Mouse (Mus musculus) spleen, adult 2 months (tissue): ENCODE results near the gene Mrps31. TPM values are rescaled to one million over a fixed set of nuclear protein-coding genes. Genes with fewer than 3 reads are reported as not detected.

Experiments used
- DNase-seq, 2 experiments: peaks; one replicate each; pipeline versions ENCODE4 v3.0.0 to v3.0.0-alpha.2; 2012 to 2021; ENCODE audit warnings: low spot score in 2 of 2, low read depth in 1 of 2
- H3K27ac ChIP-seq: fragments of 200-500 bp; 2 replicates; pipeline ENCODE4 v1.5.1; 2012; ENCODE audit warnings: low read length, inconsistent platforms; ENCODE audit not compliant: insufficient read depth
- H3K27me3 ChIP-seq: fragments of 200-500 bp; 2 replicates; pipeline ENCODE4 v1.6.1; 2012; ENCODE audit warnings: mild to moderate bottlenecking, moderate library complexity, low read length, inconsistent platforms; ENCODE audit not compliant: control insufficient read depth, insufficient read depth
- H3K36me3 ChIP-seq: fragments of 200-500 bp; 2 replicates; pipeline ENCODE4 v1.6.1; 2012; ENCODE audit warnings: mild to moderate bottlenecking, low read length, inconsistent platforms; ENCODE audit not compliant: control insufficient read depth, insufficient read depth
- H3K4me1 ChIP-seq: fragments of 200-500 bp; 2 replicates; pipeline ENCODE4 v1.6.1; 2011; ENCODE audit warnings: inconsistent platforms; ENCODE audit not compliant: control insufficient read depth, insufficient read depth, insufficient read length
- H3K4me3 ChIP-seq: fragments of 200-500 bp; 2 replicates; pipeline ENCODE4 v1.5.1; 2011; ENCODE audit warnings: mild to moderate bottlenecking, inconsistent platforms; ENCODE audit not compliant: insufficient read depth, insufficient read length; ENCODE audit errors: extremely low read depth
- CTCF ChIP-seq: fragments of 200-500 bp; IDR thresholded peaks from 2 replicates; pipeline ENCODE4 v1.5.1; 2011; ENCODE audit warnings: mild to moderate bottlenecking, inconsistent platforms; ENCODE audit not compliant: insufficient read depth, insufficient read length, insufficient replicate concordance; ENCODE audit errors: extremely low read depth
- POLR2A ChIP-seq: fragments of 200-500 bp; IDR thresholded peaks from 2 replicates; pipeline ENCODE4 v1.6.1; 2011; ENCODE audit warnings: low read depth, low read length, inconsistent platforms
- WGBS: fragments of 180-500 bp; shearing (Covaris S2); methylation state at CpG from one replicate; pipeline ENCODE4 v1.1.7; 2018; 5-methylcytosine and 5-hydroxymethylcytosine counted together
- polyA plus RNA-seq: library from polyadenylated mRNA; depleted of rRNA; stranded (reverse); fragments of >200 nt; gene quantifications from 2 replicates; pipeline ENCODE4 v1.2.3, GENCODE M21; 2012; rRNA removed

The Mrps31 gene
- 1.4 and 1.6 TPM in 2 replicates for polyA plus RNA-seq

GRCm38 (mm10) chr8:22411282-22411702 lies at the start of gene Mrps31:
Mrps31 (plus strand) TSS chr8:22411361.
- peak; percentile 60 to 79 for DNase-seq
- Histone ChIP-seq H3K4me1 (peaks cover 3% of the 10 kb centered on the region; the same call in 1 of the 2 replicates), H3K36me3 (0 out of 2 replicates have a peak, but pooled peaks cover 2% of the 10 kb centered on the region), H3K27ac (peak within 1 kb of the TSS; percentile 53), H3K4me3 (peak within 1 kb of the TSS; percentile 78), H3K27me3 (no peaks in the 10 kb centered on the region)
- under 1% methylated on average over 25 of the region's 25 CpGs for WGBS
- TF ChIP-seq POLR2A (peak; percentile 26; the same call in 1 of the 2 replicates), CTCF (no peak)

- H3K27me3 ChIP-seq, result 0 out of 2 replicates have a peak, but pooled peaks cover 2% of the 10 kb centered on the region
- no peak overlapping the region for H3K27ac ChIP-seq
- H3K4me1 ChIP-seq, result no peaks in the 10 kb centered on the region
- WGBS, result 95% methylated on average over 5 of the region's 5 CpGs
- TF ChIP-seq POLR2A (no peak), CTCF (no peak)
- H3K4me3 ChIP-seq, result no peak overlapping the region
- DNase-seq, result no peak
- peaks cover 2% of the 10 kb centered on the region for H3K36me3 ChIP-seq
Measured at GRCm38 (mm10) chr8:22376311-22376710, 34.9 kb upstream of the Mrps31 start.

- peaks cover 2% of the 10 kb centered on the region for H3K36me3 ChIP-seq
- WGBS, result 63% methylated on average over 5 of the region's 5 CpGs
- H3K27ac ChIP-seq, result no peak overlapping the region
- no peaks in the 10 kb centered on the region for H3K4me1 ChIP-seq
- peak in 1 of 2 experiments; percentile 41 for DNase-seq
- H3K27me3 ChIP-seq, result 0 out of 2 replicates have a peak, but pooled peaks cover 2% of the 10 kb centered on the region
- no peak overlapping the region for H3K4me3 ChIP-seq
- TF ChIP-seq POLR2A (no peak), CTCF (peak; percentile 52; the same call in 1 of the 2 replicates)
Measured at GRCm38 (mm10) chr8:22376903-22377302, 34.3 kb upstream of the Mrps31 start.

GRCm38 (mm10) chr8:22380934-22381333 lies 30.2 kb upstream of the Mrps31 start:
- Histone ChIP-seq H3K4me3 (no peak overlapping the region), H3K4me1 (no peaks in the 10 kb centered on the region), H3K36me3 (peaks cover 3% of the 10 kb centered on the region), H3K27ac (no peak overlapping the region), H3K27me3 (0 out of 2 replicates have a peak, but pooled peaks cover 2% of the 10 kb centered on the region)
- TF ChIP-seq POLR2A, result no peak
- TF ChIP-seq CTCF, result no peak
- WGBS, result 93% methylated on average over 11 of the region's 11 CpGs
- DNase-seq, result no peak

- Histone ChIP-seq H3K27ac (no peak overlapping the region), H3K36me3 (peaks cover 1% of the 10 kb centered on the region), H3K27me3 (no peaks in the 10 kb centered on the region), H3K4me3 (no peak overlapping the region), H3K4me1 (no peaks in the 10 kb centered on the region)
- no peak for DNase-seq
- WGBS, result 90% methylated on average over 19 of the region's 19 CpGs
- no peak for TF ChIP-seq CTCF
- TF ChIP-seq POLR2A, result no peak
Measured at GRCm38 (mm10) chr8:22382824-22383595, 28.2 kb upstream of the Mrps31 start.

- DNase-seq, result no peak
- no peak for TF ChIP-seq POLR2A
- TF ChIP-seq CTCF, result no peak
Measured at GRCm38 (mm10) chr8:22385158-22385557, 26.0 kb upstream of the Mrps31 start.

GRCm38 (mm10) chr8:22389874-22390273 lies 21.3 kb upstream of the Mrps31 start:
- Histone ChIP-seq H3K27ac (no peak overlapping the region), H3K36me3 (no peaks in the 10 kb centered on the region; the same call in 1 of the 2 replicates), H3K4me1 (no peaks in the 10 kb centered on the region), H3K27me3 (no peaks in the 10 kb centered on the region), H3K4me3 (no peak overlapping the region)
- WGBS, result 82% methylated on average over 10 of the region's 10 CpGs
- TF ChIP-seq POLR2A (no peak), CTCF (no peak)
- DNase-seq, result no peak

More at GRCm38 (mm10) chr8:22385158-22385557, 26.0 kb upstream of the Mrps31 start:
- no peaks in the 10 kb centered on the region for H3K27me3 ChIP-seq
- H3K36me3 ChIP-seq, result peaks cover 1% of the 10 kb centered on the region; the same call in 1 of the 2 replicates
- 90% methylated on average over 6 of the region's 6 CpGs for WGBS
- no peaks in the 10 kb centered on the region for H3K4me1 ChIP-seq
- no peak overlapping the region for H3K4me3 ChIP-seq
- no peak overlapping the region for H3K27ac ChIP-seq
